8 mouse cellular contexts compared by ENCODE assay signal in the genomic region with DNA sequence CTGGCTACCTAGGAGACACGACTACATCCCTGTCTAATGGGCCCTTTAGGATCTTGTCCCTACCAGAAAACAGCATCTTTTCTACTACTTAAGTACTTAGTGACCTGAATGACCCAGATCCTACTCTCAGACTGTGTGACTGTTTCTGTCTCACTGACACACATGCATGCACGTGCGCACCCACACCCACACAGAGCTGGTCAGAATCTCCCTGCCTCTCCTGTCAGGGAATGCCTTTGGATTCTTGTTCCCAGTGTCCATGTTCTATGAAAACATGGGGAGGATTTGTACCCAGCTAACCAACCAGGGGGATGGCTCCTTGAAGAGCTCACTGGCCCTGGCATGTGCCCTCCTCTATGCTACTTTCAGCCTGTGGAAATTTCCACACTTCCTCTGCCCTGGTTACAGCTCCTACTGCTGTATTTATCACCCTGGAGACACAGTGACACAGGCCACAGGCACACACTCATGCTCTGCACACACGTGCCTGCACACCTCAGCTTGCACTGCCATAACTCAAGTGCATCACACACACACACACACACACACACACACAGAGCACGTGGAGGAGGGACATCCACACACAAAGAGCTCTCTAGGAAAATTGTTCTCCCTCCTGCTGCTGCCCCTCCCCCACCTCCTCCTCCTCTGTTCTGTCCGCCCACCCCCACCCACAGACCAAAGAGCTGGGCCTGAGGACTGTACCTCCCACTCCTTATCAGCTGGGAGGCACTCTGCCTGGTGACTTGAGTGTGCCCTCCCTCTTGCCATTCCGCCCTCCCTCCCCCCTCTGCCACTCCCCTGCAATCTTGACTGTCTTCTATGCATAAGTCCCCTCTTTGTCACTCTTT. TPM values are rescaled to one million over a fixed set of nuclear protein-coding genes. Genes with fewer than 3 reads are reported as not detected.
DNase-seq lines count a peak whose midpoint lies in the region; ATAC-seq and TF ChIP-seq lines count a peak whose summit lies in the region.

No protein-coding gene starts in this region.

- H3K4me2 ChIP-seq in heart, embryonic 11.5 days, result peak overlapping the region; percentile 6; the same call in 1 of the 2 replicates
- H3K4me2 ChIP-seq in forebrain, embryonic 16.5 days (ENCODE audit: low read length), result no peak overlapping the region
- no peak overlapping the region for H3K4me2 ChIP-seq in lung, embryonic 15.5 days

- DNase-seq in heart, postnatal 10 days, result no peak
- peak; percentile 70 for DNase-seq in G1E (ENCODE audit: low spot score)
- DNase-seq in right cerebral cortex, postnatal 36 days (ENCODE audit: low spot score in 2 of 2), result peak; percentile 46 to 49
- no peak for DNase-seq in urinary bladder, adult 2 months (ENCODE audit: low spot score)
- no peak for DNase-seq in B cell, adult 2 months

- H3K9me3 ChIP-seq in heart, embryonic 11.5 days (replicated peaks; ENCODE audit: control insufficient read depth, low read length), result no peaks in the 10 kb centered on the region
- no peaks in the 10 kb centered on the region for H3K9me3 ChIP-seq in G1E (replicated peaks)
- no peaks in the 10 kb centered on the region for H3K9me3 ChIP-seq in forebrain, embryonic 16.5 days (ENCODE audit: control insufficient read depth, low read length)
- H3K9me3 ChIP-seq in lung, embryonic 15.5 days, result no peaks in the 10 kb centered on the region

- TF ChIP-seq CTCF in G1E (IDR thresholded peaks at IDR 0.05; ENCODE audit: low read depth, low read length), result no peak

- peaks cover 22% of the 10 kb centered on the region for H3K4me1 ChIP-seq in heart, embryonic 11.5 days (ENCODE audit: control insufficient read depth, insufficient read depth, low read length)
- peaks cover 41% of the 10 kb centered on the region for H3K4me1 ChIP-seq in G1E (ENCODE audit: insufficient read depth, low read depth, low read length)
- H3K4me1 ChIP-seq in forebrain, embryonic 16.5 days (replicated peaks; ENCODE audit: control insufficient read depth, insufficient read depth, low read length), result peaks cover 30% of the 10 kb centered on the region
- H3K4me1 ChIP-seq in lung, embryonic 15.5 days, result peaks cover 29% of the 10 kb centered on the region

- peaks cover 26% of the 10 kb centered on the region for H3K27me3 ChIP-seq in heart, embryonic 11.5 days (ENCODE audit: control insufficient read depth, insufficient read depth, low read length)
- peaks cover 20% of the 10 kb centered on the region for H3K27me3 ChIP-seq in G1E (ENCODE audit: insufficient read depth, low read length)
- 0 out of 2 replicates have a peak, but pooled peaks cover 3% of the 10 kb centered on the region for H3K27me3 ChIP-seq in forebrain, embryonic 16.5 days (replicated peaks; ENCODE audit: control insufficient read depth, insufficient read depth, low read length)
- no peaks in the 10 kb centered on the region for H3K27me3 ChIP-seq in lung, embryonic 15.5 days

- peak overlapping the region; percentile 29; the same call in 1 of the 2 replicates for H3K27ac ChIP-seq in heart, embryonic 11.5 days (ENCODE audit: low read depth, low read length)
- H3K27ac ChIP-seq in forebrain, embryonic 16.5 days (ENCODE audit: low read length), result peak overlapping the region; percentile 52
- H3K27ac ChIP-seq in lung, embryonic 15.5 days, result peak overlapping the region; percentile 55

- no peak overlapping the region for H3K4me3 ChIP-seq in heart, embryonic 11.5 days (ENCODE audit: low read depth, low read length)
- H3K4me3 ChIP-seq in G1E (ENCODE audit: low read depth, low read length), result peak overlapping the region; percentile 44; the same call in 1 of the 2 replicates
- no peak overlapping the region for H3K4me3 ChIP-seq in forebrain, embryonic 16.5 days (replicated peaks; ENCODE audit: low read length)
- no peak overlapping the region for H3K4me3 ChIP-seq in lung, embryonic 15.5 days

- intact Hi-C loops in heart, postnatal 10 days (cut with DNase I), result loop anchor here (5.0 kb wide), 1 partner anchor 207 kb away; no protein-coding TSS in a partner anchor

- WGBS in heart, embryonic 11.5 days (ENCODE audit: insufficient replicate concordance), result 27% methylated on average over 7 of the region's 7 CpGs
- WGBS in forebrain, embryonic 16.5 days, result 27% methylated on average over 7 of the region's 7 CpGs
- WGBS in lung, embryonic 15.5 days, result 28% methylated on average over 7 of the region's 7 CpGs

- H3K36me3 ChIP-seq in heart, embryonic 11.5 days (ENCODE audit: control insufficient read depth, insufficient read depth, low read length), result no peaks in the 10 kb centered on the region
- H3K36me3 ChIP-seq in G1E (replicated peaks), result peaks cover 37% of the 10 kb centered on the region
- no peaks in the 10 kb centered on the region for H3K36me3 ChIP-seq in forebrain, embryonic 16.5 days (ENCODE audit: control insufficient read depth, insufficient read depth)
- peaks cover 24% of the 10 kb centered on the region for H3K36me3 ChIP-seq in lung, embryonic 15.5 days

- H3K9ac ChIP-seq in heart, embryonic 11.5 days (ENCODE audit: low read depth, low read length), result no peak overlapping the region
- 0 out of 2 replicates have a peak overlapping the region, but pooled peaks have one; percentile 17 for H3K9ac ChIP-seq in forebrain, embryonic 16.5 days (replicated peaks; ENCODE audit: low read depth, low read length)
- H3K9ac ChIP-seq in lung, embryonic 15.5 days, result no peak overlapping the region

- ATAC-seq in heart, embryonic 11.5 days (replicated peaks; ENCODE audit: insufficient number of reproducible peaks, low FRiP score, low TSS enrichment), result no peak; the same call in 1 of the 2 replicates
- peak; percentile 71 for ATAC-seq in G1E (ENCODE audit: extremely low read depth, insufficient number of reproducible peaks, low FRiP score, poor library complexity, severe bottlenecking)
- peak; percentile 54 for ATAC-seq in forebrain, embryonic 16.5 days
- ATAC-seq in lung, embryonic 15.5 days (ENCODE audit: borderline replicate concordance, extremely low read depth, low FRiP score, low TSS enrichment), result peak; percentile 56

RNA-seq across cellular contexts. Expression of a gene that starts 4.2 kb away (rescaled TPM):
- 0.89 TPM in 1 of 2 replicates, not detected in the other for polyA plus RNA-seq in heart, embryonic 11.5 days (2014; fragmentation: Nextera tagmentation; extraction: Ambion mirVana)
- not detected for total RNA-seq in heart, postnatal 10 days (2021)
- total RNA-seq in G1E (2014; fragmentation: Nextera tagmentation) (not detected in 2 replicates), G1E (2017) (not detected in 2 replicates)
- polyA plus RNA-seq in G1E (2012), result 0.02 and 0.03 TPM in 2 replicates
- not detected in 2 replicates for polyA plus RNA-seq in forebrain, embryonic 16.5 days (2015; fragmentation: Nextera tagmentation; extraction: Ambion mirVana)
- 10.3 TPM in 1 of 2 replicates, not detected in the other for polyA plus RNA-seq in lung, embryonic 15.5 days (2015; fragmentation: Nextera tagmentation; extraction: Ambion mirVana)
- 1.5 TPM in 1 of 2 replicates, not detected in the other for polyA plus RNA-seq in urinary bladder, adult 2 months (2012; rRNA removed)

RNA-seq across cellular contexts. Expression of a gene that starts 6.6 kb away (rescaled TPM):
- 5.8 and 5.9 TPM in 2 replicates for polyA plus RNA-seq in heart, embryonic 11.5 days (2014; fragmentation: Nextera tagmentation; extraction: Ambion mirVana)
- total RNA-seq in heart, postnatal 10 days (2021), result 10 to 100 TPM; 65.2 to 70.1 TPM
- total RNA-seq in G1E (2014; fragmentation: Nextera tagmentation), result not detected in 2 replicates
- total RNA-seq in G1E (2017), result 0.12 and 0.55 TPM in 2 replicates
- polyA plus RNA-seq in G1E (2012), result not detected in 2 replicates
- polyA plus RNA-seq in forebrain, embryonic 16.5 days (2015; fragmentation: Nextera tagmentation; extraction: Ambion mirVana), result 55.9 and 58.6 TPM in 2 replicates
- 16.9 and 26.7 TPM in 2 replicates for polyA plus RNA-seq in lung, embryonic 15.5 days (2015; fragmentation: Nextera tagmentation; extraction: Ambion mirVana)
- polyA plus RNA-seq in urinary bladder, adult 2 months (2012; rRNA removed), result 30.4 and 53.1 TPM in 2 replicates

Comparison
In these comparisons a context has a peak if more than half of its experiments do, and no peak if none do; other contexts are left out.
1. DNase-seq: peak in G1E (single experiment) and right cerebral cortex, postnatal 36 days (2 of 2); none in heart, postnatal 10 days (0 of 2), urinary bladder, adult 2 months (single experiment) and B cell, adult 2 months (0 of 2).
2. Peak in every context shown above with its lines, with median percentiles within 50 percentile points of each other: H3K27ac ChIP-seq.